Mouse (Mus musculus) cerebellum, adult 2 months (tissue): Measurements from ENCODE around the gene Vps52.

ENCODE experiments used
- CTCF ChIP-seq: fragments of 200-500 bp; IDR thresholded peaks from 2 replicates; pipeline ENCODE4 v1.5.1; 2011; ENCODE audit warnings: low read depth, mild to moderate bottlenecking, control low read depth, low read length, moderate library complexity, borderline replicate concordance; ENCODE audit not compliant: insufficient read depth
- POLR2A ChIP-seq: fragments of 200-500 bp; IDR thresholded peaks from 2 replicates; pipeline ENCODE4 v1.6.1; 2011; ENCODE audit warnings: low read length, control low read depth, borderline replicate concordance; ENCODE audit not compliant: insufficient read depth

DNA sequence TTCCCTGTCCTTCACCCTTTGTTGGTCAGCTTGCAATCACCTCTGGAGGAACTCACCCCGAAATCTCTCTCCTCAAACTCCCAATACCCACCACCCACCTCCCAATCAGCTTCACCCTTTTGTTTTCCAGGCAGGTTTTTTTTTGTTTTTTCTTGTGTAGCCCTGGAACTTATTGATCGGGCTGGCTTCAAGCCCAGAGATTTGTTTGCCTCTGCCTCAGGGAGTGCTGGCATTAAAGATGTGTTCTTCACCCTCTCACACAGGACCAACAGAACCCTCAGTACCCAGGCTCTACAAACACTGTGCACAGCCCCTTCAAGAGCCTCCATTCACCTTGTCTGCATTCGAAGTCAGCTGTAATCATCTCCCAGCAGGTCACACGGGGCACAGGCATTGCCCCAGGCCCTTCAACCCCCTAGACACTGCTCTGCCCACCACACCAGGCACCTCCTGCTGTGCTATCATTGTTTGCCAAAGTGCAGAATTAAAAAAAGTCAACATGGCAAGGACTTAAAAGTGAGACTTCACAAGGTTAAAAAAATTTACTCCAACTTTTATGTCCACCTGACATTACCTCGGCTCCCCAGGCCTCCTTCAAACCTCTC is 1.5 kb upstream of the Vps52 start:
- TF ChIP-seq CTCF (no peak), POLR2A (no peak)
